Mouse (Mus musculus): Measurements from ENCODE around the gene Phc2. TPM values are rescaled to one million over a fixed set of nuclear protein-coding genes. Genes with fewer than 3 reads are reported as not detected.

The Phc2 gene
- total RNA-seq, 2 experiments from 2014 or later = 4.5 to 7.1 TPM

DNA sequence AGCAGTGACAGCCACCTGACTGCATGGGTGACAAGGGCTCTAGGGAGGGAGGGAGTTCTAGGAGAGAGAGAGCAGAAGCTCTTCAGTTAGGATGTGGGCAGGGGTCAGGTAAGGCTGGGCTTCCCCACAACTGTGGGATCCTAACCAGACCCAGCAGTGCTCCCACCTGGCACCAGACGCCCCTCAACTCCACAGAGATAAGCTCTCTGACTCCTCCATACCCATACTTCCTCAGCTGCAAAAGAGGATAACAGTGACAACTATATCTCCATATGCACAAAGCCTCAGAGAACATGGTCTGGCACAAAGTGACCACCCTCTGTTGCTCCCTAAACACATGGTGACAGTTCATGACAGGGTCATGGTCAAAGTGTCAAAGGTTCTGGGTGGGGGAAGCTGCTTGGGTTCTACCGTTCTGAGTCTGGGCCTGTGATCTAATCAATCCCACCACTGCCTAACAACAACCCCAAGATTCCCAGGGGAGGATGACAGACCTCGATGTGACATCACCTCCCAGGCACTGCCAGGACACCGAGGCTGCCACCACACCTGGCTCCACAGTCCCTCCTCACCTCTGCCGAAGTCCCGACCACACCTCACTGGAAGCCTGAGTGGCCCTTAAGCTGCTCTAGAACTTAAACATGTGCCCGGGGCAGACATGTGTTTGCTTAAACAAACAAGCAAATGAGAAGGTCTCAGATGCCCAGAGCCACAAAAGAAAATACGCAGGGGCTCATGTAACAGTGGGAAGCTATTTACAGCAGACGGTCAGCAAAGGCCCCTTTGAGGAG lies 147.4 kb downstream of the Phc2 start:
- ATAC-seq (replicated peaks; ENCODE audit: low FRiP score, poor library complexity, severe bottlenecking) = no peak

Other genes starting within 250 kb of the Phc2 start
- 1.7 TPM in 1 of 2 replicates, not detected in the other for gene Zscan20, start 44.6 kb upstream of the Phc2 start, total RNA-seq (2015; ENCODE audit: low replicate concordance)
- 0.85 TPM in 1 of 2 replicates, not detected in the other for gene Zscan20, start 44.6 kb upstream of the Phc2 start, total RNA-seq (2017; ENCODE audit: low replicate concordance)
- 0.19 and 4.0 TPM in 2 replicates for gene Tlr12, start 36.1 kb upstream of the Phc2 start, total RNA-seq (2015; ENCODE audit: low replicate concordance)
- 0.09 and 0.14 TPM in 2 replicates for gene Tlr12, start 36.1 kb upstream of the Phc2 start, total RNA-seq (2017; ENCODE audit: low replicate concordance)
- not detected in 2 replicates for gene A3galt2, start 100.7 kb downstream of the Phc2 start, total RNA-seq (2015; ENCODE audit: low replicate concordance)
- gene A3galt2, start 100.7 kb downstream of the Phc2 start, total RNA-seq (2017; ENCODE audit: low replicate concordance) = not detected in 2 replicates
- 2.1 and 4.6 TPM in 2 replicates for gene Zfp362, start 151.3 kb downstream of the Phc2 start, total RNA-seq (2015; ENCODE audit: low replicate concordance)
- gene Zfp362, start 151.3 kb downstream of the Phc2 start, total RNA-seq (2017; ENCODE audit: low replicate concordance) = 0.09 and 0.98 TPM in 2 replicates
- gene Trim62, start 228.9 kb downstream of the Phc2 start, total RNA-seq (2015; ENCODE audit: low replicate concordance) = not detected in 2 replicates
- not detected in 2 replicates for gene Trim62, start 228.9 kb downstream of the Phc2 start, total RNA-seq (2017; ENCODE audit: low replicate concordance)

Measured in erythroblast, adult 5-6 weeks (primary cell).